Mouse (Mus musculus) thymus, adult 18-20 months (tissue): ENCODE measurements around the gene Fam222b.
"Not testable (repeated sequence)": the region's sequence is repeated elsewhere in the genome, so short reads cannot be mapped to it uniquely, and the experiment has no call there.

ENCODE experiments used
- DNase-seq, 2 experiments: peaks; one replicate each; pipeline ENCODE4 v3.0.0; 2022; ENCODE audit warnings: mixed read lengths in 2 of 2

The Fam222b gene

GRCm38 (mm10) chr11:78094137-78094503 is 340 bp upstream of the Fam222b start:
- no peak for DNase-seq

GRCm38 (mm10) chr11:78095144-78095516 is 670 bp downstream of the Fam222b start:
- DNase-seq, result no peak

DNA sequence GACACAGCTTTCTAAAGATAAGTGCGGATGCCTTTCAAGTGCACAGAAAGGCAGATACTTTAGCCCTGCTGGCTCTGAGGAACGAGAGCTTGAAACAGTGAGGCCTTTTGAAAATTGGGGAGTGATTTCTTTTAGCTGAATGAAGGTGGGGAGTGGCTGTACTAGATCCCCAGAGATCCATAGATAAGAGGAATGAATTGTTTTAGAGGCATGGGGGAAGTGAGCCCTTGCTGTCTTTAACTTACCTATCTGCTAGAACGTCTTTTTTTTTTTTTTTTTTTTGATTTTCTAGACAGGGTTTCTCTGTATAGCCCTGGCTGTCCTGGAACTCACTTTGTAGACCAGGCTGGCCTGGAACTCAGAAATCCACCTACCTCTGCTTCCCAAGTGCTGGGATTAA is 2.6 kb downstream of the Fam222b start:
- no peak for DNase-seq

DNA sequence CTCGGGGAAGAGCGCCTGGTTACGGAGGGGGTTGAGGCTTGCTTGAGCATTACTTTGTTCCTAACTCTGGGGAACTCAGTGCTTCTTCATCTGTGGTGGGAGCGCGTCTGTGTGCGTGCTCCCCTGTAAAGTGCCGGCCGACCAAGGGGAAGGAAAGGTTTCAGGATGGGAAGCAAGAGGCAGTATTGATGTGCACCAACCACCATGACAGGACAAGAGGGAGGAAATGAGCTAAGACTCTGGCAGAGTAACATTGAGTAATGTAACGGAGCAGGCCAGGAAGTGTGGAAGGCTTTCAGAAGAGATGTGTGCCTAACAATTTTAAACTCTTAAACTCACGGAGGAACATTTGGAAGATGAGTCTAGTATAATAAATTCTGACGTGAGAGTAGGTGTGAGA is 6.3 kb downstream of the Fam222b start:
- DNase-seq, result no peak

DNA sequence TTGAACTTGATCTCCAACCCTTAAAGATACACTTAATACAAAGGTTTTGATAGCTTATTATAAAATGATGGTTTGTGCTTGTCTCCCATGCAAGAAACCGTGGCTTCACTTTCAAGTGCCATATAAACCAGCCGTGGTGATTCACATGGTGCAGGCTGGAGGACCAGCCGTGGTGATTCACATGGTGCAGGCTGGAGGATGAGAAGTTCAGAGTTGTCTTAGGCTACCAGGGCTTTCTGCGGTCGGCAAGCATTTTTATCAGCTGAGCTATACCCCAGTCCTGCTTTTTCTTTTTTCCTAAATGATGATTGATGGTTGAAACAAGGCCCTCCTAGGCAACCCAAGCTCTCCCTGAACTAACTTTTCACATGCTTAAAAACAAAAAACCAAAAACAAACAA is 7.7 kb downstream of the Fam222b start:
- DNase-seq, result no peak

DNA sequence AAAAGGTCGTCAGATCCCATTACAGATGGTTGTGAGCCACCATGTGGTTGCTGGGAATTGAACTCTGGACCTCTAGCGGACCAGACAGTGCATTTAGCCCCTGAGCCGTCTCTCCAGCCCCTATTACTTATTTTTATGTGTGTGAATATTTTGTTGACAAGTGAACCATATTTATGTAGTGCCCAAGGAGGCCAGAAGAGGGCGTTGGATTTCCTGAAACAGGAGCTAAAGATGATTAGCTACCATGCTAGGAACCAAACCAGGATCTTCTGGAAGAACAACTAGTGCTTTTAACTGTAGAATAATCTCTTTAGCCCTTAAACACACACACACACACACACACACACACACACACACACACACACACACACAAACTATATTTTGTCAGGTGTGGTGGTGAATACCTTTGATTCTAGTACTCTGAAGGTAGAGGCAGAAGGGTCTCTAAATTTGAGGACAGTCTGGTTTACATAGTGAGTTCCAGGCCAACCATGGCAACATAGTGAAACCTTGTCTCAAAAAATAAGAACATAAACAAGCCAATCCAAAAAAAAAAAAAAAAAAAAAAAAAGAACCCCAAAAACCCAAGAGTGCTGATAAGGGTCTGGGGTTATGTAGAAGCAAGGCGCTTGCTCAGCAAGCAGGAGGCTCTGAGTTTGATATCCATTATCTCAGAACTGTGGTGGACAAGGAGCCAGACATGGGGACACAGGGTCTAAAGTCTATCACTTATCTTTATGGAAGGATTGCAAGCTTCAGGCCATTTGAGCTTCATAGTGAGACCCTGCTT is 8.7 kb downstream of the Fam222b start:
- DNase-seq, result no peak

GRCm38 (mm10) chr11:78104501-78104900 is 10.0 kb downstream of the Fam222b start:
- no peak for DNase-seq

- DNase-seq, result no peak
These were observed 19.2 kb downstream of the Fam222b start for GRCm38 (mm10) chr11:78113616-78114015.

DNA sequence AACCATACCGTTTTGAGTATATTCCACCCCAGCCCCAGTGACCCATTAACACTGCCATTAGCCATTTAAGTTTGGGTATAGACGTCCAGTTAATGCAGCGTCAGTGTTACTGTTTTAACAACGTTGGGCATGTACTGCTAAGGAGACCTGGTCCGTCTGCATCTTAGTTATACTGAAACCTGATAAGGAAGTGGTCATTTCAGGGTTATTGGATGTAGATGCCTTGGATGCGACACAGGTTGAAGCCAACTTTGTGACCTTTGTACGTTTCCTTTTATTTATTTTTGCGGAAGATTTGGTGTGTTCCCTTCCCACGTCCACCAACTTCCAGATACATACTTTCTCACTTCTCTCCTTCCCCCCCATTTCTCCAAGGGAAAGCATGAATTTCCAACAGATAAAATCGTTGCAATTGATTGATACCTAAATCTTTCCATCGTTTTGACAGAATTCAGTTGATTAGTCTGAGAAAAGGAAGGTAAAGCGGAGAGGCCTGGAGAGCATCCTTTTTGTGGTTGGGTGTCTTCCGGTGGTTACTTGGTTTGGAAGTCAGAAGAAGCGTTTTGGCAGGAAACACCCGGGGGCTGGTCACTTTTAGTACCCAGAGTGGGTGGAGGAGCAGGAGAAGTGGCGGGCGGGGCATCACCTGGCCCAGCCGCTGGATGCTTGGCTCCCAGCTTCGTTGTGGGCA is 20.4 kb downstream of the Fam222b start:
- no peak for DNase-seq

- DNase-seq, result peak; percentile 79 to 83
These were observed 21.1 kb downstream of the Fam222b start for GRCm38 (mm10) chr11:78115367-78116145.

DNA sequence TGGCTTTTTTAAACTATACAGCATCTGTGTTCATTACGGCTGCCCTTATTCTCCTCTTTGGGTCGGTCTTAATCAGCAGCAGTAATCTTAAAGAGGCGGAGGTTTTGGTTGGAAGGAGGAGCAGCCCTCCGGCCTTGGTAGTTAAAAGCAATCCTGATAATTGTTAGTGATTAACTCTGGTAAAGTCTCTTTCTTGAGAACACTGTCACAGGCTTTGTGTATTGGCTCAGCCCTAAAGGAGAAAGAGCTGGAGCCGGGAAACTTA is 21.6 kb downstream of the Fam222b start:
- no peak for DNase-seq

DNA sequence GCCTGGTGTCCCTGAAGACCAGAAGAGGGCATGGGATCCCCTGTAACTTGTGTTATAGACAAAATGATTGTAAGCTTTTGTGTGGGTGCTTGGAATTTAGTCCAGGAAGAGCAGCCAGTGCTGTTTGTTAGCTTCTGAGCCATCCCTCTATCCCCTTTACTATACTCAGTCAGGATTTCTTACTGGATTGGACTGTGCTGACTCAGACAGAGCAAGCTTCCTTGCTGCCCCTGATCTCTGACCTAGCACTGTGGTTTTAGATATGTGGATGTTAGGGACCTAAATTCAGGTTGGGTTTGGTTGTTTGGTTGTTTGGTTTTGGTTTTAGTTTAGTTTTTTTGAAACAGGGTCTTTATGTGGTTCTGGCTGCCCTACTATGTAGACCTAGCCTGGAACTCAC is 24.0 kb downstream of the Fam222b start:
- DNase-seq, result no peak

DNA sequence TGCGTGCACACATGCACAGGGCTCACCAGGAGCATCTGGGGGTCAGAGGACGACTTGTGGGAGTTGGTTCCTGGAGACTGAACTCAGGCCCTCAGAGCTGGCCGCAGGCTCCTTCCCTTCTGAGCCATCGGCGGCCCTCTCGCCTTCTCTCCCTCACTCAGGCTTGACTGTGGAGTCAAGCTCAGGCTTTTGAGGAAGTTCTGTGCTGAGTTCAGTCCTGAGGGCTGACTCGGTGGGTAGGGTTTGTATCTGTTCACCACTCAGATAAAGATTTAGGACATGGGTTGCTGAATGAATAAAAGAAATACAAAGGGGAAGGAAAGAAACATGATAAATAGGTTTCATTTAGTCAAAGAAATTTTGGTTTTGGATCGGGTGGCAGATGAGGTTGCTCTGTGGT is 25.4 kb downstream of the Fam222b start:
- DNase-seq, result no peak

DNA sequence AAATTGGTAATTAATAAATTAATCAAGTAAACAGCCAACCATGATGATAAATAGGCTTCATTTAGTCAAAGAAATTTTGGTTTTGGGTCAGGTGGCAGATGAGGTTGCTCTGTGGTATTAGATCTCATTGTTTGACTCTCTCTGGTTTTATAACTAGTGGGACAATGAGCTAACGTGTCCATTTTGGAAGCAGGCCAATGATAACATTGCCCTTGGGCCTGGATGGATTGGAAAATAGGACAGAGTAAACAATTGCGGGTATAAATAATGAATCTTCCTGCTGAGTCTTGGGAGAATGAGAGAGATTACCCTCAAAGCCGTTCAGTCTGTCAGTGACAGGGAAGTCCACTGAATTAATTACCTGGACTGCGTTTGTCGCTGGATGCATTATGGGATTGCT is 26.7 kb downstream of the Fam222b start:
- no peak for DNase-seq

DNA sequence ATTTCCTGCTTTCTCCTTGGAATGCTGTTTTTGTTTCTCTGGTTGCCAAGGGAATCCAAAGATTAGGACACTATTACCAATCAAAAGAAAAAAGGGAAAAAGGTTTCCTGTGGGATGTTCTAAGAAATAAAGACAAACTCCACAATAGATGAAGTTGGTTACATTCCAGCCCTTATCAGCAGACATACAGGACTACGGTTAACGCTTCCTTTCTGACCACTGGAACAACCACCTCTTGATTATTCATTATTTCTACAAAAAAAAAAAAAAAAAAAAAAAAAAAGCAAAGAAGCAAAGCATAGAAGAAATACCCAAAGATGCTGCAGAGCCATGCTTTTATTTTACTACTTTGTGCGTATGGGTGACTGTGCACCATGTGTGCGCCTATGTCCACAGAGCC is 28.4 kb downstream of the Fam222b start:
- no peak for DNase-seq

GRCm38 (mm10) chr11:78123782-78124181 is 29.3 kb downstream of the Fam222b start:
- DNase-seq, result no peak

DNA sequence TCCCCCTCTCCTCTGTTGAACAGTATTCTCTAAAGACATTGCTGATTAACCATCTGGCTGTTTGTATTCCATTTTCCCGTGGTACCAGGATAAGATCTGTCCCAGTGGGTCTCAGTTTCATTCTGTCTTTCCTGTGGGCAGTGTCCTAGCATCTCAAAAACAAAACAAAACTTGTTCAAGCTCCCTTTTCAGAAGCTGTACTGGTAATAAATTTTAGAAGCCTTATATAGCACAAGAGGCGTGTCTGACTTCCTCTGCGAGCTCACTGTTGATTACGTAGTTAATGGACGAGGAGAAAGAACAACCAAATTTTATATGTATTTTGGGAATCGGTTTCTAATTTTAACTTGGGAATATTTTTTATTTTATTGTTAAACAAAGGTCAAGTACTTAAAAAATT is 31.2 kb downstream of the Fam222b start:
- no peak for DNase-seq

- DNase-seq, result no peak
These were observed 32.3 kb downstream of the Fam222b start for GRCm38 (mm10) chr11:78126739-78127138.

GRCm38 (mm10) chr11:78129458-78129857 is 35.0 kb downstream of the Fam222b start:
- DNase-seq, result no peak

GRCm38 (mm10) chr11:78133915-78134314 is 39.5 kb downstream of the Fam222b start:
- DNase-seq, result no peak

- no peak for DNase-seq
These were observed 39.9 kb downstream of the Fam222b start for GRCm38 (mm10) chr11:78134344-78134743.

DNA sequence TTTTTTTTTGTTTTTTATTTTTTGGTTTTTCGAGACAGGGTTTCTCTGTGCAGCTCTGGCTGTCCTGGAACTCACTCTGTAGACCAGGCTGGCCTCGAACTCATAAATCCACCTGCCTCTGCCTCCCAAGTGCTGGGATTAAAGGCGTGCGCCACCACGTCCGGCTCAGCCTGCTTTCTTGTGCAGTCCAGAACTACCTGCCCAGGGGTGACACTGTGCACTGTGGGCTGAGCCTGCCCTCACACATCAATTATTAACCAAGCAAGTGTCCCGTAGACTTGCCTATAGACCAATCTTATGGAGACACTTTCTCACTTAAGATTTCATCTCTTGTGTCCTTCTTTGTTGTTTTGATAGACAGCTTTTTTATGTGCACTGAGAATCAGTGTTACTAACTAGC is 40.9 kb downstream of the Fam222b start:
- not testable (repeated sequence) for DNase-seq

DNA sequence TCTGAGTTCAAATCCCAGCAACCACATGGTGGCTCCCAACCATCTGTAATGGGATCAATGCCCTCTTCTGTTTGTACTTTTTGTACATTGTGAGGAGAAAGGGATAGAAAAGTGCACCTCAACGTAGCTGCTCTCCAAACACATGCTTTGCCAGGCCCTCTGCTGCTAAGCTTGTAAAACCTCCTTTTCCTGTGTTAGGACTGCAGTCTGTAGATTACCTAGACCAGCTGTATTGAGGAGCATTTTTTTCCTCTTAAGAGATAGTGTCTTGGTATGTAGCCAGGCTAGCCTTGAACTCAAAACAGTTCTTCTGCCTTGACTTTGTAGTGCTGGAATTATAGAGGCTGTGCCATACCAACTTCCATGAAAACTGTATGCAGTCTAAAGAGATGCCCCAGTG is 41.7 kb downstream of the Fam222b start:
- no peak for DNase-seq

DNA sequence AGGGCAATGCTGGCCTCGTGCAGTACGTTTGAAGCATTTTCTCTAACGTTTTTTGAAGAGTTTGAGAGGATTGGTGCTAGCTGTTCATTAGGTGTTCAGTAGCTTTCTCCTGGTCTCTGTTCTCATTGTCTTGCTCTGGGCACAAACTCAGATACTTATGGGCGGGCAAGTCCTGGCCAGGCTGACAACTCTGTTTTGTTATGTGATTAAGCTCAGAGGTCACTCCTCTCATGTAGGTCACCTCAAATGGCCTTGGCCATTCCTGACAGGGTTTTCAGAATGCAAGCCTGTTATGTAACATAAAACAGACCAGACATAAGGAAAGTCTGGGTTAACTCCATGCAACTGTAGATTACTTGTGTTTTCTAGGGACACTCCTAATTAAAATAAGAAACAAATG is 43.1 kb downstream of the Fam222b start:
- DNase-seq, result no peak
